ENCODE assay signal across 9 mouse cellular contexts in the genomic region with DNA sequence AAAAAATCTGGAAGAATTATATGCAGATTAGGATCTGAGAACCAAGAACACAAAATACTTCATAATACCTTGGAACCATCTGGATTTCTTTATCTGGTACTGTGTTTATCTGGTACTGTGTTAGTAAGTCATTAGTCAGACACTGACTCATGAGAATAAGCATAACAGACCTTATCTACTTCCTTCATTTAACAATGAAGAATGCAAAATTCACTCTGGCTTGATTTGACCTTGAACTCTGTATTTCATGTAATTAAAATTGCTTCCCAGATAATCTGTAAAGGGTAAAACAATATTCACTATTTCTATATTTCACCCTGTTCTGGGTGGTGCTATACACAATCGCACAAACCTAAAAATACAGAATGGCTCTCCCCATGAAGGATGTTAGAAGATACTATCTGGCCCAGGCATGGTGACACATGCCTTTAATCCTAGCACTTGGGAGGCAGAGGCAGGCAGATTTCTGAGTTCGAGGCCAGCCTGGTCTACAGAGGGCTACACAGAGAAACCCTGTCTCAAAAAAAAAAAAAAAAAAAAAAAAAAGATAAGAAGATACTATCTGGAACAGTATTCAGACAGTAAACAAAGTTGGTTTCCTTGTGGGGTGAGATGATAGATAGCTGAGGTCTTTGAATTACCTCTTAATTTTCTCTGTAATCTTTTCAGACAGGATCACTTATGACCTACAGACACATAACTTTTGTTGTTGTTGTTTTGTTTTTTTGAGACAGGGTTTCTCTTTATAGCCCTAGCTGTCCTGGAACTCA. TPM values are rescaled to one million over a fixed set of nuclear protein-coding genes. Genes with fewer than 3 reads are reported as not detected.
DNase-seq lines count a peak whose midpoint lies in the region; ATAC-seq and TF ChIP-seq lines count a peak whose summit lies in the region.
"Had no signal": no experiment of that assay in that cellular context is flagged by ENCODE, and none has a peak within 500 bp of the region (broad histone marks: within the 10 kb centered on the region; RNA-seq: fewer than 3 reads in every experiment).

No protein-coding gene starts in this region.

- H3K4me2 ChIP-seq in heart, embryonic 13.5 days, result peak overlapping the region; percentile 82
- peak overlapping the region; percentile 75 for H3K4me2 ChIP-seq in hindbrain, embryonic 14.5 days (replicated peaks)
- H3K4me2 ChIP-seq in midbrain, embryonic 13.5 days (replicated peaks), result peak overlapping the region; percentile 82

- no peak for TF ChIP-seq CTCF in G1E (IDR thresholded peaks at IDR 0.05; ENCODE audit: low read depth, low read length)

- no peak overlapping the region for H3K27ac ChIP-seq in heart, embryonic 13.5 days (replicated peaks)
- no peak overlapping the region for H3K27ac ChIP-seq in hindbrain, embryonic 14.5 days
- H3K27ac ChIP-seq in midbrain, embryonic 13.5 days, result no peak overlapping the region

- H3K4me3 ChIP-seq in heart, embryonic 13.5 days, result peak overlapping the region; percentile 93
- H3K4me3 ChIP-seq in G1E (ENCODE audit: low read depth, low read length), result peak overlapping the region; percentile 98; the same call in 1 of the 2 replicates
- H3K4me3 ChIP-seq in hindbrain, embryonic 14.5 days (replicated peaks; ENCODE audit: low read length), result peak overlapping the region; percentile 84
- peak overlapping the region; percentile 87 for H3K4me3 ChIP-seq in midbrain, embryonic 13.5 days (replicated peaks)

- intact Hi-C loops in heart, postnatal 14 days (cut with DNase I), result loop anchor here (5.0 kb wide), 1 partner anchor 87 kb away; no protein-coding TSS in a partner anchor

- 85% methylated on average over 2 of the region's 2 CpGs for WGBS in heart, embryonic 13.5 days
- 100% methylated on average over 2 of the region's 2 CpGs for WGBS in hindbrain, embryonic 14.5 days
- WGBS in midbrain, embryonic 13.5 days, result 97% methylated on average over 2 of the region's 2 CpGs

- ATAC-seq in heart, embryonic 13.5 days (ENCODE audit: extremely low read depth, insufficient number of reproducible peaks, low FRiP score, low TSS enrichment), result no peak
- no peak; the same call in 1 of the 2 replicates for ATAC-seq in G1E (ENCODE audit: extremely low read depth, insufficient number of reproducible peaks, low FRiP score, poor library complexity, severe bottlenecking)
- no peak for ATAC-seq in hindbrain, embryonic 14.5 days (ENCODE audit: low FRiP score)
- ATAC-seq in midbrain, embryonic 13.5 days, result no peak

- no peaks in the 10 kb centered on the region for H3K9me3 ChIP-seq in heart, embryonic 13.5 days
- H3K9me3 ChIP-seq in G1E (replicated peaks), result no peaks in the 10 kb centered on the region
- no peaks in the 10 kb centered on the region for H3K9me3 ChIP-seq in hindbrain, embryonic 14.5 days (ENCODE audit: control insufficient read depth, low read length)
- no peaks in the 10 kb centered on the region for H3K9me3 ChIP-seq in midbrain, embryonic 13.5 days
- H3K9me3 ChIP-seq: megakaryocyte, embryonic 14.5 days had no signal

- peaks cover 15% of the 10 kb centered on the region for H3K4me1 ChIP-seq in heart, embryonic 13.5 days
- peaks cover 13% of the 10 kb centered on the region for H3K4me1 ChIP-seq in G1E (ENCODE audit: insufficient read depth, low read depth, low read length)
- H3K4me1 ChIP-seq in hindbrain, embryonic 14.5 days (replicated peaks; ENCODE audit: control insufficient read depth, insufficient read depth, low read length), result peaks cover 11% of the 10 kb centered on the region; the same call in 1 of the 2 replicates
- H3K4me1 ChIP-seq in midbrain, embryonic 13.5 days (replicated peaks), result peaks cover 16% of the 10 kb centered on the region

- no peak for DNase-seq in heart, postnatal 14 days
- DNase-seq in G1E (ENCODE audit: low spot score), result no peak
- no peak for DNase-seq in hindbrain, embryonic 14.5 days (ENCODE audit: low spot score)
- DNase-seq in thymus, postnatal 10 days (ENCODE audit: low spot score in 2 of 2), result no peak
- DNase-seq in cerebellum, adult 11-12 months, result no peak
- DNase-seq in thymus, postnatal 25 days, result no peak

- H3K9ac ChIP-seq in heart, embryonic 13.5 days, result no peak overlapping the region; the same call in 1 of the 2 replicates
- H3K9ac ChIP-seq in hindbrain, embryonic 14.5 days, result 0 out of 2 replicates have a peak overlapping the region, but pooled peaks have one; percentile 34
- H3K9ac ChIP-seq in midbrain, embryonic 13.5 days (replicated peaks), result no peak overlapping the region

- H3K27me3 ChIP-seq in heart, embryonic 13.5 days (replicated peaks), result peaks cover 15% of the 10 kb centered on the region
- H3K27me3 ChIP-seq in G1E (ENCODE audit: insufficient read depth, low read length), result no peaks in the 10 kb centered on the region
- H3K27me3 ChIP-seq in hindbrain, embryonic 14.5 days (ENCODE audit: control insufficient read depth, insufficient read depth, low read length), result no peaks in the 10 kb centered on the region
- peaks cover 13% of the 10 kb centered on the region for H3K27me3 ChIP-seq in midbrain, embryonic 13.5 days
- H3K27me3 ChIP-seq: megakaryocyte, embryonic 14.5 days had no signal

- peaks cover 28% of the 10 kb centered on the region for H3K36me3 ChIP-seq in heart, embryonic 13.5 days
- H3K36me3 ChIP-seq in G1E (replicated peaks), result peaks cover 30% of the 10 kb centered on the region
- peaks cover 30% of the 10 kb centered on the region for H3K36me3 ChIP-seq in hindbrain, embryonic 14.5 days (replicated peaks; ENCODE audit: control insufficient read depth, insufficient read depth)
- peaks cover 25% of the 10 kb centered on the region for H3K36me3 ChIP-seq in midbrain, embryonic 13.5 days

RNA-seq across cellular contexts. Expression of gene 2610507B11Rik, which starts 0.9 kb away (rescaled TPM):
- polyA plus RNA-seq in heart, embryonic 13.5 days (2015; fragmentation: Nextera tagmentation; extraction: Ambion mirVana), result 56.4 and 59.8 TPM in 2 replicates
- total RNA-seq in heart, postnatal 14 days (2021), result 100 to 1,000 TPM; 184 to 186 TPM
- 95.8 and 113 TPM in 2 replicates for total RNA-seq in G1E (2014; fragmentation: Nextera tagmentation)
- 53.9 and 55.8 TPM in 2 replicates for total RNA-seq in G1E (2017)
- 63.8 and 70.6 TPM in 2 replicates for polyA plus RNA-seq in G1E (2012)
- 64.2 and 67.2 TPM in 2 replicates for polyA plus RNA-seq in hindbrain, embryonic 14.5 days (2014; fragmentation: Nextera tagmentation; extraction: Ambion mirVana)
- 60.6 and 62.3 TPM in 2 replicates for polyA plus RNA-seq in midbrain, embryonic 13.5 days (2015; fragmentation: Nextera tagmentation; extraction: Ambion mirVana)

RNA-seq across cellular contexts. Expression of gene Supt6, which starts 14.9 kb away (rescaled TPM):
- polyA plus RNA-seq in heart, embryonic 13.5 days (2015; fragmentation: Nextera tagmentation; extraction: Ambion mirVana), result 16.6 and 17.0 TPM in 2 replicates
- 10 to 100 TPM; 29.6 to 31.7 TPM for total RNA-seq in heart, postnatal 14 days (2021)
- total RNA-seq in G1E (2014; fragmentation: Nextera tagmentation) (118 and 127 TPM in 2 replicates), G1E (2017) (34.5 and 44.9 TPM in 2 replicates)
- polyA plus RNA-seq in G1E (2012), result 129 and 137 TPM in 2 replicates
- 24.4 and 25.3 TPM in 2 replicates for polyA plus RNA-seq in hindbrain, embryonic 14.5 days (2014; fragmentation: Nextera tagmentation; extraction: Ambion mirVana)
- 30.3 and 30.8 TPM in 2 replicates for polyA plus RNA-seq in midbrain, embryonic 13.5 days (2015; fragmentation: Nextera tagmentation; extraction: Ambion mirVana)

RNA-seq across cellular contexts. Expression of gene Sdf2, which starts 15.1 kb away (rescaled TPM):
- polyA plus RNA-seq in heart, embryonic 13.5 days (2015; fragmentation: Nextera tagmentation; extraction: Ambion mirVana), result 54.1 and 60.7 TPM in 2 replicates
- total RNA-seq in heart, postnatal 14 days (2021), result 10 to 100 TPM; 49.8 to 51.3 TPM
- 19.5 and 22.7 TPM in 2 replicates for total RNA-seq in G1E (2014; fragmentation: Nextera tagmentation)
- 31.5 and 41.4 TPM in 2 replicates for total RNA-seq in G1E (2017)
- 2.3 and 7.8 TPM in 2 replicates for polyA plus RNA-seq in G1E (2012)
- 94.5 and 103 TPM in 2 replicates for polyA plus RNA-seq in hindbrain, embryonic 14.5 days (2014; fragmentation: Nextera tagmentation; extraction: Ambion mirVana)
- polyA plus RNA-seq in midbrain, embryonic 13.5 days (2015; fragmentation: Nextera tagmentation; extraction: Ambion mirVana), result 78.7 and 81.1 TPM in 2 replicates

RNA-seq across cellular contexts. Expression of gene BC030499, which starts 30.0 kb away (rescaled TPM):
- polyA plus RNA-seq in heart, embryonic 13.5 days (2015; fragmentation: Nextera tagmentation; extraction: Ambion mirVana), result 0.20 and 0.29 TPM in 2 replicates
- 1 to 10 TPM in 1 of 2 experiments, under 1 TPM in 1; 0.90 to 1.9 TPM for total RNA-seq in heart, postnatal 14 days (2021)
- total RNA-seq in G1E (2014; fragmentation: Nextera tagmentation) (2.5 and 3.7 TPM in 2 replicates), G1E (2017) (0.99 and 1.2 TPM in 2 replicates)
- polyA plus RNA-seq in G1E (2012), result 0.04 TPM in 1 of 2 replicates, not detected in the other
- 0.16 and 0.35 TPM in 2 replicates for polyA plus RNA-seq in hindbrain, embryonic 14.5 days (2014; fragmentation: Nextera tagmentation; extraction: Ambion mirVana)
- 0.28 and 0.87 TPM in 2 replicates for polyA plus RNA-seq in midbrain, embryonic 13.5 days (2015; fragmentation: Nextera tagmentation; extraction: Ambion mirVana)

RNA-seq across cellular contexts. Expression of gene Spag5, which starts 40.7 kb away (rescaled TPM):
- 24.5 and 25.5 TPM in 2 replicates for polyA plus RNA-seq in heart, embryonic 13.5 days (2015; fragmentation: Nextera tagmentation; extraction: Ambion mirVana)
- total RNA-seq in heart, postnatal 14 days (2021), result 1 to 10 TPM; 2.2 to 4.2 TPM
- total RNA-seq in G1E (2014; fragmentation: Nextera tagmentation), result 70.7 and 71.3 TPM in 2 replicates
- 60.8 and 66.5 TPM in 2 replicates for total RNA-seq in G1E (2017)
- polyA plus RNA-seq in G1E (2012), result 55.3 and 77.5 TPM in 2 replicates
- polyA plus RNA-seq in hindbrain, embryonic 14.5 days (2014; fragmentation: Nextera tagmentation; extraction: Ambion mirVana), result 5.6 and 9.2 TPM in 2 replicates
- 17.3 and 20.7 TPM in 2 replicates for polyA plus RNA-seq in midbrain, embryonic 13.5 days (2015; fragmentation: Nextera tagmentation; extraction: Ambion mirVana)
